Mouse (Mus musculus): ENCODE measurements around the gene 1600012H06Rik. TPM values are rescaled to one million over a fixed set of nuclear protein-coding genes. Genes with fewer than 3 reads are reported as not detected.

The 1600012H06Rik gene
- polyA plus RNA-seq, 1 experiment = 10.3 TPM

GRCm38 (mm10) chr17:14907136-14907535, 35.8 kb upstream of the 1600012H06Rik start:
- 57% methylated on average over 12 of the region's 12 CpGs for WGBS
- Histone ChIP-seq H3K27ac (ENCODE audit: insufficient read depth, low read depth, low read length) (no peak overlapping the region), H3K4me3 (ENCODE audit: low read depth, low read length) (no peak overlapping the region), H3K36me3 (ENCODE audit: control insufficient read depth, insufficient read depth, low read length) (no peaks in the 10 kb centered on the region), H3K4me1 (ENCODE audit: control insufficient read depth, insufficient read depth, insufficient read length, low read length) (no peaks in the 10 kb centered on the region), H3K27me3 (ENCODE audit: control insufficient read depth, insufficient read depth, low read length) (peaks cover 2% of the 10 kb centered on the region; the same call in 1 of the 2 replicates)
- no peak for TF ChIP-seq CTCF (IDR thresholded peaks at IDR 0.05; ENCODE audit: extremely low read depth, insufficient read length, insufficient replicate concordance, low read depth, low read length)
- no peak for TF ChIP-seq POLR2A (IDR thresholded peaks at IDR 0.05; ENCODE audit: low read depth, low read length)

GRCm38 (mm10) chr17:14909331-14909730, 33.7 kb upstream of the 1600012H06Rik start:
- H3K4me3 ChIP-seq (ENCODE audit: low read depth, low read length) = no peak overlapping the region
- WGBS = 72% methylated on average over 5 of the region's 5 CpGs
- no peaks in the 10 kb centered on the region for H3K4me1 ChIP-seq (ENCODE audit: control insufficient read depth, insufficient read depth, insufficient read length, low read length)
- H3K36me3 ChIP-seq (ENCODE audit: control insufficient read depth, insufficient read depth, low read length) = no peaks in the 10 kb centered on the region
- peaks cover 2% of the 10 kb centered on the region; the same call in 1 of the 2 replicates for H3K27me3 ChIP-seq (ENCODE audit: control insufficient read depth, insufficient read depth, low read length)
- H3K27ac ChIP-seq (ENCODE audit: insufficient read depth, low read depth, low read length) = no peak overlapping the region
- TF ChIP-seq POLR2A (IDR thresholded peaks at IDR 0.05; ENCODE audit: low read depth, low read length) (no peak), CTCF (IDR thresholded peaks at IDR 0.05; ENCODE audit: extremely low read depth, insufficient read length, insufficient replicate concordance, low read depth, low read length) (no peak)

- H3K27ac ChIP-seq (ENCODE audit: insufficient read depth, low read depth, low read length) = no peak overlapping the region
- H3K27me3 ChIP-seq (ENCODE audit: control insufficient read depth, insufficient read depth, low read length) = peaks cover 2% of the 10 kb centered on the region; the same call in 1 of the 2 replicates
- H3K4me1 ChIP-seq (ENCODE audit: control insufficient read depth, insufficient read depth, insufficient read length, low read length) = no peaks in the 10 kb centered on the region
- H3K4me3 ChIP-seq (ENCODE audit: low read depth, low read length) = no peak overlapping the region
- H3K36me3 ChIP-seq (ENCODE audit: control insufficient read depth, insufficient read depth, low read length) = no peaks in the 10 kb centered on the region
- TF ChIP-seq POLR2A (IDR thresholded peaks at IDR 0.05; ENCODE audit: low read depth, low read length) (no peak), CTCF (IDR thresholded peaks at IDR 0.05; ENCODE audit: extremely low read depth, insufficient read length, insufficient replicate concordance, low read depth, low read length) (no peak)
- WGBS = 94% methylated on average over 5 of the region's 5 CpGs
Measured at GRCm38 (mm10) chr17:14910771-14911170, 32.2 kb upstream of the 1600012H06Rik start.

GRCm38 (mm10) chr17:14912420-14912819, 30.6 kb upstream of the 1600012H06Rik start:
- Histone ChIP-seq H3K4me1 (ENCODE audit: control insufficient read depth, insufficient read depth, insufficient read length, low read length) (no peaks in the 10 kb centered on the region), H3K36me3 (ENCODE audit: control insufficient read depth, insufficient read depth, low read length) (no peaks in the 10 kb centered on the region), H3K4me3 (ENCODE audit: low read depth, low read length) (no peak overlapping the region), H3K27ac (ENCODE audit: insufficient read depth, low read depth, low read length) (no peak overlapping the region), H3K27me3 (ENCODE audit: control insufficient read depth, insufficient read depth, low read length) (peaks cover 2% of the 10 kb centered on the region; the same call in 1 of the 2 replicates)
- 49% methylated on average over 6 of the region's 6 CpGs for WGBS
- TF ChIP-seq POLR2A (IDR thresholded peaks at IDR 0.05; ENCODE audit: low read depth, low read length) (no peak), CTCF (IDR thresholded peaks at IDR 0.05; ENCODE audit: extremely low read depth, insufficient read length, insufficient replicate concordance, low read depth, low read length) (peak; percentile 42; the same call in 1 of the 2 replicates)

- Histone ChIP-seq H3K4me1 (ENCODE audit: control insufficient read depth, insufficient read depth, insufficient read length, low read length) (no peaks in the 10 kb centered on the region), H3K27ac (ENCODE audit: insufficient read depth, low read depth, low read length) (no peak overlapping the region), H3K27me3 (ENCODE audit: control insufficient read depth, insufficient read depth, low read length) (peaks cover 2% of the 10 kb centered on the region; the same call in 1 of the 2 replicates), H3K4me3 (ENCODE audit: low read depth, low read length) (no peak overlapping the region), H3K36me3 (ENCODE audit: control insufficient read depth, insufficient read depth, low read length) (no peaks in the 10 kb centered on the region)
- WGBS = 88% methylated on average over 8 of the region's 8 CpGs
- TF ChIP-seq POLR2A (IDR thresholded peaks at IDR 0.05; ENCODE audit: low read depth, low read length) (no peak), CTCF (IDR thresholded peaks at IDR 0.05; ENCODE audit: extremely low read depth, insufficient read length, insufficient replicate concordance, low read depth, low read length) (no peak)
Measured at GRCm38 (mm10) chr17:14912981-14913380, 30.0 kb upstream of the 1600012H06Rik start.

- no peak overlapping the region for H3K4me3 ChIP-seq (ENCODE audit: low read depth, low read length)
- whole genome bisulfite sequencing = 80% methylated on average over 4 of the region's 4 CpGs
- TF ChIP-seq CTCF (IDR thresholded peaks at IDR 0.05; ENCODE audit: extremely low read depth, insufficient read length, insufficient replicate concordance, low read depth, low read length) = no peak
- no peak for TF ChIP-seq POLR2A (IDR thresholded peaks at IDR 0.05; ENCODE audit: low read depth, low read length)
Measured at GRCm38 (mm10) chr17:14914401-14914800, 28.6 kb upstream of the 1600012H06Rik start.

GRCm38 (mm10) chr17:14917866-14918265, 25.1 kb upstream of the 1600012H06Rik start:
- Histone ChIP-seq H3K36me3 (ENCODE audit: control insufficient read depth, insufficient read depth, low read length) (no peaks in the 10 kb centered on the region), H3K4me1 (ENCODE audit: control insufficient read depth, insufficient read depth, insufficient read length, low read length) (no peaks in the 10 kb centered on the region), H3K27ac (ENCODE audit: insufficient read depth, low read depth, low read length) (no peak overlapping the region), H3K27me3 (ENCODE audit: control insufficient read depth, insufficient read depth, low read length) (no peaks in the 10 kb centered on the region), H3K4me3 (ENCODE audit: low read depth, low read length) (no peak overlapping the region)
- TF ChIP-seq POLR2A (IDR thresholded peaks at IDR 0.05; ENCODE audit: low read depth, low read length) = no peak
- no peak for TF ChIP-seq CTCF (IDR thresholded peaks at IDR 0.05; ENCODE audit: extremely low read depth, insufficient read length, insufficient replicate concordance, low read depth, low read length)
- 76% methylated on average over 8 of the region's 8 CpGs for WGBS

More at GRCm38 (mm10) chr17:14914401-14914800, 28.6 kb upstream of the 1600012H06Rik start:
- Histone ChIP-seq H3K27ac (ENCODE audit: insufficient read depth, low read depth, low read length) (no peak overlapping the region), H3K27me3 (ENCODE audit: control insufficient read depth, insufficient read depth, low read length) (no peaks in the 10 kb centered on the region), H3K4me1 (ENCODE audit: control insufficient read depth, insufficient read depth, insufficient read length, low read length) (no peaks in the 10 kb centered on the region), H3K36me3 (ENCODE audit: control insufficient read depth, insufficient read depth, low read length) (no peaks in the 10 kb centered on the region)

All from small intestine, adult 2 months (tissue).